Mouse (Mus musculus): ENCODE results near the gene Gpr68. TPM values are rescaled to one million over a fixed set of nuclear protein-coding genes. Genes with fewer than 3 reads are reported as not detected.

Gene Gpr68
- polyA plus RNA-seq (2017; shearing (Covaris generic)) = 72.9 TPM

DNA sequence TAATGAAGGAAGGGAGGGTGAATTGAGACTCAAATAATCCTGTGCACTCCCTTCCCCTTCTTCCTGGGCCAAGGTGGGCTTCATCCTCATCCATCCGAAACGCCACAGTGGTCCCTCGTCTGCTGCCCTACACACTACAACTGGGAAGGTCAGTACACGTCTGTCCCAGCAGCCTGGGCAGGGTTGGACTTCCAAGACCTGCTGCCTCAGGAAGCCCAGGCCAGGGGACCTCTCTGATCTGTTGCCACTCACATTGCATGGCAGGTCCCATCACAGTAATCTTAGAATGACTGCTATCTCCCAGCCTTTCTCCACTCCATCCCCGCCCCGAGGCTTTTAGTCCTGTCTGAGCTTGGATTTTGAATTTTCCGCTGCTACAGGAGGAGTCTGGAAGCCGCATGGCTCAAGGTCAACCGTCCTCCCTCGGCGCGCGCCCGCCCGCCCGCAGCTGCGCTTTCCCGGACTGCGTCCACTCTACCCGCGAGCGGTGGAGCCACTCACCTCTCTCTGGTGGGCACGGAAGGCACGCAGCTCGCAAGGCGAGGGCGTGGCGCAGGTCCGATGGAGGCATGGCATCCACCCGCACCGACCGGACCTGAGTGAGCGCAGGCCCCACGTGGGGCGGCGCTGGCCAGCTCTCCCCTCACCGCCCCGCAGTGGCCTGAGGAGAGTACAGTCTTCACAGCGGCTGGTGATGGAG lies at the start of gene Gpr68:
Gpr68 (minus strand) TSS at position 601 of the 700 bp plus-strand sequence.

Other genes with a start within 250 kb of the Gpr68 start
- 12.9 TPM for gene Rps6ka5, start 181.2 kb downstream of the Gpr68 start, polyA plus RNA-seq (2017; shearing (Covaris generic))
- gene Dglucy, start 129.1 kb downstream of the Gpr68 start, polyA plus RNA-seq (2017; shearing (Covaris generic)) = 10.7 TPM
- gene Ccdc88c, start 120.9 kb upstream of the Gpr68 start, polyA plus RNA-seq (2017; shearing (Covaris generic)) = 179 TPM
- 119 TPM for gene Ppp4r3a, start 175.5 kb upstream of the Gpr68 start, polyA plus RNA-seq (2017; shearing (Covaris generic))